Mouse (Mus musculus): ENCODE results near the gene Nup50. TPM values are rescaled to one million over a fixed set of nuclear protein-coding genes. Genes with fewer than 3 reads are reported as not detected.

Gene Nup50
- polyA plus RNA-seq, 1 experiment from 2014 or later = 49.4 TPM

GRCm38 (mm10) chr15:84923508-84924181 is 434 bp downstream of the Nup50 start:
- ATAC-seq (ENCODE audit: low FRiP score, low read depth) = peak; percentile 79
- Histone ChIP-seq H3K9me3 (no peaks in the 10 kb centered on the region), H3K4me1 (peaks cover 29% of the 10 kb centered on the region), H3K36me3 (peaks cover 14% of the 10 kb centered on the region), H3K4me3 (peak overlapping the region; percentile 99), H3K27me3 (replicated peaks) (no peaks in the 10 kb centered on the region), H3K9ac (peak overlapping the region; percentile 99), H3K27ac (peak overlapping the region; percentile 94), H3K4me2 (replicated peaks) (peak overlapping the region; percentile 89)
- under 1% methylated on average over 68 of the region's 68 CpGs for WGBS

GRCm38 (mm10) chr15:84924781-84925315 is 1.6 kb downstream of the Nup50 start:
- Histone ChIP-seq H3K9me3 (no peaks in the 10 kb centered on the region), H3K4me2 (replicated peaks) (peak overlapping the region; percentile 89), H3K4me1 (peaks cover 29% of the 10 kb centered on the region), H3K4me3 (peak overlapping the region; percentile 99), H3K36me3 (peaks cover 26% of the 10 kb centered on the region), H3K27ac (no peak overlapping the region), H3K9ac (peak overlapping the region; percentile 99), H3K27me3 (replicated peaks) (no peaks in the 10 kb centered on the region)
- WGBS = 21% methylated on average over 9 of the region's 9 CpGs
- ATAC-seq (ENCODE audit: low FRiP score, low read depth) = no peak

- Histone ChIP-seq H3K36me3 (peaks cover 33% of the 10 kb centered on the region), H3K4me2 (replicated peaks) (peak overlapping the region; percentile 89), H3K27ac (no peak overlapping the region), H3K27me3 (replicated peaks) (no peaks in the 10 kb centered on the region), H3K4me1 (peaks cover 29% of the 10 kb centered on the region), H3K9me3 (no peaks in the 10 kb centered on the region), H3K9ac (0 out of 2 replicates have a peak overlapping the region, but pooled peaks have one; percentile 17), H3K4me3 (no peak overlapping the region)
- no peak for ATAC-seq (ENCODE audit: low FRiP score, low read depth)
- WGBS = 60% methylated on average over 1 of the region's 1 CpGs
These were observed 2.3 kb downstream of the Nup50 start for GRCm38 (mm10) chr15:84925495-84926018.

- Histone ChIP-seq H3K27ac (no peak overlapping the region), H3K36me3 (peaks cover 97% of the 10 kb centered on the region), H3K4me3 (no peak overlapping the region), H3K9ac (no peak overlapping the region), H3K4me2 (replicated peaks) (no peak overlapping the region), H3K9me3 (no peaks in the 10 kb centered on the region), H3K27me3 (replicated peaks) (no peaks in the 10 kb centered on the region), H3K4me1 (no peaks in the 10 kb centered on the region)
- no peak for ATAC-seq (ENCODE audit: low FRiP score, low read depth)
- 75% methylated on average over 5 of the region's 5 CpGs for WGBS
These were observed 9.1 kb downstream of the Nup50 start for GRCm38 (mm10) chr15:84932351-84932750.

DNA sequence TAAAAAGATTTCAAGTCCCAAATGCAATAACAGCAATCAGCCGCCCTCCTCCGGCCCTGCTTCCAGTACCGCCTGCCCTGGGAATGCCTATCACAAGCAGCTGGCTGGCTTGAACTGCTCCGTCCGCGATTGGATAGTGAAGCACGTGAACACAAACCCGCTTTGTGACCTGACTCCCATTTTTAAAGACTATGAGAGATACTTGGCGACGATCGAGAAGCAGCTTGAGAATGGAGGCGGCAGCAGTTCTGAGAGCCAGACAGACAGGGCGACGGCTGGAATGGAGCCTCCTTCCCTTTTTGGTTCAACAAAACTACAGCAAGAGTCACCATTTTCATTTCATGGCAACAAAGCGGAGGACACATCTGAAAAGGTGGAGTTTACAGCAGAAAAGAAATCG is 11.7 kb downstream of the Nup50 start:
- Histone ChIP-seq H3K4me1 (no peaks in the 10 kb centered on the region), H3K27me3 (replicated peaks) (no peaks in the 10 kb centered on the region), H3K27ac (no peak overlapping the region), H3K36me3 (peaks cover 99% of the 10 kb centered on the region), H3K4me3 (no peak overlapping the region), H3K4me2 (replicated peaks) (no peak overlapping the region), H3K9me3 (no peaks in the 10 kb centered on the region), H3K9ac (no peak overlapping the region)
- no peak for ATAC-seq (ENCODE audit: low FRiP score, low read depth)
- 93% methylated on average over 16 of the region's 16 CpGs for WGBS

DNA sequence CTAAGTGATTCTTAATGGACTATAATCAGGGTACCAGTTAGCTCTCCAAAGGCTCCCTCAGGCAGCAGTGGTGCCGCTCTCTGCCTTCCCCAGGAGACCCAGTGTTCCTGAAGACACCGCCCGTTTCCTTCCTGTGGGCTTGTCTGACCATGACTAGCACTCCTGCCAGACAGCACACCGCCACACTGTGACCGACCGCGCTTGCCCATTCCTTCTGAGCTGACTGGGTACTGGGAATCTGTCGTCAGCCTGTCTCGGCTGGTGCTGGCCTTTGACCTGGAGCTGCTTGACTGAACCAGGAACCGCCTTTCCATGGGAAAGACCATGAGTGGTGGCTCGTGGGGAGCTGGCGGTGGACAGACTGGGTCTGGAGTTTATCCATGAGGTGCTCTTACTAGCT is 16.9 kb downstream of the Nup50 start:
- ATAC-seq (ENCODE audit: low FRiP score, low read depth) = no peak
- WGBS = 80% methylated on average over 12 of the region's 12 CpGs
- Histone ChIP-seq H3K27me3 (replicated peaks) (no peaks in the 10 kb centered on the region), H3K4me2 (replicated peaks) (no peak overlapping the region), H3K9me3 (no peaks in the 10 kb centered on the region), H3K9ac (no peak overlapping the region), H3K4me3 (no peak overlapping the region), H3K4me1 (no peaks in the 10 kb centered on the region), H3K27ac (no peak overlapping the region), H3K36me3 (peaks cover 67% of the 10 kb centered on the region)

DNA sequence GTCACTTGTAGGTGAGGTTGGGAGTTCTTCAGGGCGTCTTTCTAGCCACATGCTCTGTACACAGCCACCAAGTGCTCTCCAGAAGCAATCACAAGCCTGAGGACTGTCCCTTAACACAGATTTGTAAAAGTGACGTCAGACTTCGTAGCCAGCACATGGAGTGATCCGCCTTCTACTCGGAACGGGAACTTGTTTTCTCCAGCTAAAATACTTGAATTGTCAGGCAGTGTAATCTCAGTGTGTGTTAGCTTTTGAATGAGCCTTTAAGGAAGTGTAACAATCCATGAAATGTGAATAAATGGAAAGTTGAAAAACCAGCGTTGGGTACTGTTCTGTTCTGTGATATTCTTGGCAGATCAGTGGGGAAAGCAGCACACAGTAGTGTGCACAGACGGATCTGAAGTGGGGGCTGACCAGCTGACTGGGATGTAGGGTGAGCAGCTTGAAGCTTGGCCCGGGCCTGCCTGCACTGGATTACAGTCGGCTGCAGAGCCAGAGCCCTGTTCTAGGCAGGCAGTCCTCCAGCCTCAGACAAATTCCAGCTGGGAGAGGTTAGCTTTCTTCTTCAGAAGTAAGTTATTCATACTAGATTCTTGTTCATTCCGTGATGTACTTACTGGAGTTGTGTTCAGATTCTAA is 19.6 kb downstream of the Nup50 start:
- no peaks in the 10 kb centered on the region for H3K27me3 ChIP-seq (replicated peaks)
- no peak for ATAC-seq (ENCODE audit: low FRiP score, low read depth)
- H3K4me3 ChIP-seq = no peak overlapping the region
- H3K4me1 ChIP-seq = no peaks in the 10 kb centered on the region
- no peak overlapping the region for H3K4me2 ChIP-seq (replicated peaks)
- 72% methylated on average over 11 of the region's 11 CpGs for WGBS
- no peak overlapping the region for H3K27ac ChIP-seq
- no peaks in the 10 kb centered on the region for H3K9me3 ChIP-seq
- no peak overlapping the region for H3K9ac ChIP-seq
- peaks cover 47% of the 10 kb centered on the region for H3K36me3 ChIP-seq

GRCm38 (mm10) chr15:84944319-84944718 is 21.1 kb downstream of the Nup50 start:
- 86% methylated on average over 5 of the region's 5 CpGs for WGBS
- peaks cover 47% of the 10 kb centered on the region for H3K36me3 ChIP-seq
- no peak overlapping the region for H3K4me2 ChIP-seq (replicated peaks)
- no peak overlapping the region for H3K4me3 ChIP-seq
- H3K27ac ChIP-seq = no peak overlapping the region
- no peaks in the 10 kb centered on the region for H3K9me3 ChIP-seq
- H3K4me1 ChIP-seq = no peaks in the 10 kb centered on the region
- no peak for ATAC-seq (ENCODE audit: low FRiP score, low read depth)
- H3K9ac ChIP-seq = no peak overlapping the region
- H3K27me3 ChIP-seq (replicated peaks) = no peaks in the 10 kb centered on the region

DNA sequence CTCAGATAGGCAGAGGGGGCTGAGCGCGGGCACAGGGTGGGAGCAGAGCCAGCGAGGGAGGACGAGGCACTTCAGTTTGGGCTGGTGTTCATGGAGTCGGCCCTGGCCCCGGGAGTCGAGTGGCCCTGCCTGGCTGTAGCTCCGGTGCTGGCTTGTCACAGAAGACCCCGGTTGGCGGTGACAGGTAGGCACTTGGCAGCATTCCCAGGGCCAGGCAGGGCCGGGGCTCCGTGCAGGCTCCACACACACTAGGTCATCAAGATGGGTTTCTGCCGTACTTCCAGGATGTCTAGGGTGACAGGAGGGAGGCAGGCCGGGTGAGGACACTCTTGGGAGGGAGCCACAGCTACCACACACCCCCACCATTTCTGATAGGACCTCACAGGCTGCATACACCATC is 25.8 kb downstream of the Nup50 start:
- Histone ChIP-seq H3K36me3 (peaks cover 68% of the 10 kb centered on the region), H3K27me3 (replicated peaks) (no peaks in the 10 kb centered on the region), H3K4me1 (no peaks in the 10 kb centered on the region), H3K9me3 (no peaks in the 10 kb centered on the region), H3K9ac (no peak overlapping the region), H3K4me3 (no peak overlapping the region), H3K4me2 (replicated peaks) (no peak overlapping the region), H3K27ac (no peak overlapping the region)
- 90% methylated on average over 14 of the region's 14 CpGs for WGBS
- no peak for ATAC-seq (ENCODE audit: low FRiP score, low read depth)

GRCm38 (mm10) chr15:84950053-84950452 is 26.8 kb downstream of the Nup50 start:
- H3K9me3 ChIP-seq = no peaks in the 10 kb centered on the region
- H3K4me1 ChIP-seq = no peaks in the 10 kb centered on the region
- no peak overlapping the region for H3K4me2 ChIP-seq (replicated peaks)
- ATAC-seq (ENCODE audit: low FRiP score, low read depth) = no peak
- H3K9ac ChIP-seq = no peak overlapping the region
- H3K36me3 ChIP-seq = peaks cover 79% of the 10 kb centered on the region
- no peak overlapping the region for H3K4me3 ChIP-seq
- no peaks in the 10 kb centered on the region for H3K27me3 ChIP-seq (replicated peaks)
- no peak overlapping the region for H3K27ac ChIP-seq
- WGBS = 93% methylated on average over 4 of the region's 4 CpGs

GRCm38 (mm10) chr15:84953259-84953658 is 30.0 kb downstream of the Nup50 start:
- WGBS = 93% methylated on average over 11 of the region's 11 CpGs
- peaks cover 8% of the 10 kb centered on the region for H3K4me1 ChIP-seq
- H3K36me3 ChIP-seq = peaks cover 80% of the 10 kb centered on the region
- no peak overlapping the region for H3K4me2 ChIP-seq (replicated peaks)
- H3K9me3 ChIP-seq = no peaks in the 10 kb centered on the region
- H3K27me3 ChIP-seq (replicated peaks) = no peaks in the 10 kb centered on the region
- no peak for ATAC-seq (ENCODE audit: low FRiP score, low read depth)
- H3K4me3 ChIP-seq = no peak overlapping the region
- no peak overlapping the region for H3K27ac ChIP-seq
- H3K9ac ChIP-seq = no peak overlapping the region

GRCm38 (mm10) chr15:84957851-84958250 is 34.6 kb downstream of the Nup50 start:
- peaks cover 21% of the 10 kb centered on the region for H3K4me1 ChIP-seq
- H3K27ac ChIP-seq = no peak overlapping the region
- H3K27me3 ChIP-seq (replicated peaks) = no peaks in the 10 kb centered on the region
- 28% methylated on average over 3 of the region's 3 CpGs for WGBS
- no peak overlapping the region for H3K4me2 ChIP-seq (replicated peaks)
- H3K9ac ChIP-seq = no peak overlapping the region
- H3K9me3 ChIP-seq = no peaks in the 10 kb centered on the region
- peaks cover 38% of the 10 kb centered on the region for H3K36me3 ChIP-seq
- peak; percentile 76 for ATAC-seq (ENCODE audit: low FRiP score, low read depth)
- H3K4me3 ChIP-seq = no peak overlapping the region
